Mouse (Mus musculus) right cerebral cortex, postnatal 25 days (tissue): Measurements from ENCODE around the gene Setd1a.
"Not testable (repeated sequence)": the region's sequence is repeated elsewhere in the genome, so short reads cannot be mapped to it uniquely, and the experiment has no call there.

ENCODE experiments used
- DNase-seq: peaks from one replicate; pipeline ENCODE4 v3.0.0; 2022

Gene Setd1a

DNA sequence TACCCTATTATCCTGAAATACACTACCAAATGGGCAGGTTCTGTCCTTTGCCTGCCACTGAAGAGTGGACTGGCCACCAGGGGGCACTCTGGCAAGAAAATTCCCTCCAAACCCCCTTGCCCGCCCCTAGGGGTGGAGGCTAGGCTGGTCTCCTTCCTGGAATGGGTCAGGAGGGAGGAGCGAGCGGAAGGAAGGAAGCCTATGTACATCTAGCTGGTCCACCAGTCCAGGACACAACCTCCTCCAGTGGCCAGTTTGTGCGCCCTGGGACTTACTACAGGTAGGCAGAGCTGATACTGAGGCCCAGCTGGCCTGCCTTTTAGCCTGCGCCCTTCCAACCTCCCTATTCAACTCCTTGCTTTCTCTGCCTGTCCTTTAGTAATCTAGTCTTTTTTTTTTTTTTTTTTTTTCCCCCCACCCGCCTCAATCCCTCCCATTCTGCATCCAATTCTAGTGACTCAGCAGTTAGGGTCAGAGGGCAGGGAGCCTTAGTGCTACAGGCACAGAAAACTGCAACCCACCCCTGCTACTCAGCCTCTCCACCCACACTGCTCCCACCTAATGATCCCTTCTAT, 24.1 kb downstream of the Setd1a start, which contains the start of gene Hsd3b7:
Gene Hsd3b7, plus strand, starts transcription at position 170 of the 575 bp plus-strand sequence.
- peak; percentile 81 for DNase-seq

DNA sequence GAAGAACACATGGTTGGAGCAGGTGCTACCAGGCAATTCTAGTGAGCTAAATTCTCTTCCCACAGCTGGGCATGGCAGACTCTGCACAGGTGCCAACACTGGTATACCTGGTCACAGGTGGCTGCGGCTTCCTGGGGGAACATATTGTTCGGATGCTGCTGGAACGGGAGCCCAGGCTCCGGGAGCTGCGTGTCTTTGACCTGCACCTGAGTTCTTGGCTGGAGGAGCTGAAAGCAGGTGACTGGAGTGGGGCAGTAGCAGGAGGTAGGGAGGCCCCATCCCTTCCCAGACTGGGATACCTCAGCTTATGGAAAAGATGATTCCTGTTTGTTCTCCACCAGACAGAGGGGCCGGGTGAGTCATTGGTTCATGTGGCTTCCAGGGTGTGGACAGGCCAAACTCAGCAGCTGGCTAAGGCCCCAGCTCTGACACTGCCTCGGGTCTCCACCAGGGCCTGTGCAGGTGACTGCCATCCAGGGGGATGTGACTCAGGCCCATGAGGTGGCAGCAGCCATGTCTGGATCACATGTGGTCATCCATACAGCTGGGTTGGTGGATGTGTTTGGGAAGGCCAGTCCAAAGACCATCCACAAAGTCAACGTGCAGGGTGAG, 24.6 kb downstream of the Setd1a start:
- no peak for DNase-seq

DNA sequence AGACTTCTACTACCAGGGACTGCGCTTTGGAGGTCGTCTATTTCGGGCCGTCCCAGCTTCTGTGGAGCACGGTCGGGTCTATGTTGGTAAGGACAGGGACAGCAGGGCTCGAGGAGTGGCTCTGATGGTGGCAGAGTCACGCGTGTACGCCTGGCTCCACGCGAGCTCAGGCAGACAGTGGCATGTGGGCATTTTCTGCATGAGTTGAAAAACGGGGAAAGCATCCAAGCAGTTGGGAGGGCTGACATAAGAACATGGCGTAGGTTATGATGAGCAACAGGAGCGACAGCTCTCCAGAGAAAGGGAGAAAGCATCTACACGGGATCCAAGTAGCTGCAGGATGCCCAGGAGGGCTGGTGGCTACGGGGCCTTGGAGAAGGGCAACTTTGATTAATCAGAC, 25.8 kb downstream of the Setd1a start:
- no peak for DNase-seq

DNA sequence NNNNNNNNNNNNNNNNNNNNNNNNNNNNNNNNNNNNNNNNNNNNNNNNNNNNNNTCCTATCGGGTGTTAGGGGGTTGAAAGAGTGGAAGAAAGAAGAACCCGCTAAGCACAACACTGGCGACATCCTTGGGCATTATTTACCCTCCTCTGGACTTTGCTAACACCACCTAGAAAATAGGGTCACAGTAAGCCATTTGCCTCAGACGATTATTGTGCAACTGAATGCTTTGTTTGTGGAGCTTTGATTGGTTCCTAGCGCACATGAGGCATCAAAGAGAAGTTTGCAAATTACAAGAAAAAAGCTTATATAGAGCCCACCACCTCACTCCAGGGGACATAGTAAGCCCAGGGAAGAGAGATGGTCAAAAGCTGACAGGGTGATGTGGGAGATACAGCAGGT, 32.4 kb downstream of the Setd1a start:
- DNase-seq, result no peak

DNA sequence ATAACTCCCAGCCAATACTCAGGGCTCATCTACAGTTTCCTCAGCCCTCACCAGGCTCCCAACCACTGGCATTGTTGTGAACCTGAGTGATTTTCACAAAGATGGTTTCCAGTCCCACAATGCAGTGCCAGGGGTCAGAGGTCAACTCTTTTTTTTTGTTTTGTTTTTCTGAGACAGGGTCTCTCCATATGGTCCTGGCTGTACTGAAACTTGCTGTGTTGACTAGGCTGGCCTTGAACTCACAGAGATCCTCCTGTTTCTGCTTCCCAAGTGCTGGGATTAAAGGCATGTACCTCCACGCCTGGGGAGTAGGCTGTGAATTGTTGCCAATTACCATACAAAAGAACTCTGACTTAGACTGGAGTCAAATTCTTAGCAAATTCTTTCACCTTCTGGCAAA, 33.4 kb downstream of the Setd1a start:
- no peak for DNase-seq

DNA sequence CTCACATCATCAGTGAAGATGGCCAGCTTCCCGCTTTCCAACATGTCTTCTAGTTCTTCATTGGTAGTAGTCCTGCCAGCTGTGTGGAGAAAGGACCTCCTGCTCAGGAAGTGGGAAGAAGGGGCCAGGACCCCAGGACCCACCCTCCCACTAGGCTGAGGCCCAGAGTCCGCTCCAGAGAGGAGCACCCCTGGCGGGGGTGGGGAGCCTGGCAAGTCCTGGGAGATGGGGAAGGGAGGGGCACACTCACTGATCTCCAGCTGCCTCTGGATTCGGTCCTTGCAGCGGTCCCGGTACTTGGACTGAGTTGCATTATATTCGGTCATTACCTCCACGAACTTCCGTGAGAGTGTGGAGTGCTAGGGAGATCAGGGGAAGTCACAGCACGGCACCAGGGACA, 34.2 kb downstream of the Setd1a start:
- DNase-seq, result no peak

DNA sequence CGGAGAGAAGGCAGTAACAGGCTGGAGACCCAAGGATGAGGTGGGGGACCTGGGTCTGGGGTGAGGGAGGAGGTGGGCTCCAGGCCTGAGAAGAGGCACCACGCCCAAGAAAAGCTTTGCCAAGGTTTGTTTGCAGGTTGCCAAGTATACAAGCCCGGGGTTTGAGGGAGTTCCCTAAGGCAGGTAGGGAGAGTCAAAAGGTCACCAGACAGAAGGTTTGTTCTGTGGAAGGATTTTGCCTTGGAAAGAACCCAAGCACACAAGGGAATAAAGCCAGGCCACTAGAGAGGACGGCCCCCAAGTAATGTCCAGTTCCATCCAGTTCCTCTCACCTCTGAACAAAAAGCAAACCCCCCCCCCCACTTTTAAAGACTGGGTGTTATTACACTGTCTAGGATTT, 34.8 kb downstream of the Setd1a start:
- no peak for DNase-seq

DNA sequence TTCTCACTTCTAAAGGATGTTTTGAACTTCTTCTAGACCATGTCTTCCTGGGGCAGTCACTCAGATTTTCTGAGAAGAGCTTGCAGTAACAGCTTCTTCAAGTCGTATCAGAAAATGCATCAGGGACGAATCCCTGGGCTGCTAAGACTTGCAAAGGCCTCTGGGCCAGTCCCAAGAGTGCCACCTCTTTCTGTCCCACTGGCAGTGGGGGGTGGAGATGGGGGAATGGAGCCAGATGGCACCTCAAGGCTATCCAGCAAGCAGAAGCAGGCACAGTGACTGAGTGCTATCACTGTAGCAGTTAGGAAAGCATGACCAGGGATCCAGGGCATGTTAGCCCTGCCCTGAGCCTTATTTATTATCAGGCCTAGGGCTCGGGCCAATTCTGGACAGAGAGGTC, 35.8 kb downstream of the Setd1a start:
- DNase-seq, result no peak

DNA sequence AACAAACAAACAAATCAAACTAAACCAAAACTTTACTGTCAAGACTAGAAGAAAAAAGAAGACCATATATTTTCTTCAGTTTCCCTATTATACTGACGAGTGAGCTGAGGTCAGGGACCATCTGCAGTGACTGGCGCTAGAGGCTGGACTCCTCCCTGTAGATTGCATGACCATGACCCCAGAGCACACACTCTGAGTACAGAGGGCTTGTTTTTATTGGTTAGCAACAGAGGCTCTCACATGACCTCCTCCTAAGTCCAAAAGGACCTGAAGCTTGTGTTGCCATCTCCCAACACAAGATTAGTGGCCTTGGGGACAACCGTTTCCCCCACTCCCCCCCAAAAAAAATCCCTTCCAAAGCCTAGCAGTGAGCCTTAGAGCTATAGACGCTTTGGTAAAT, 37.4 kb downstream of the Setd1a start:
- DNase-seq, result no peak

DNA sequence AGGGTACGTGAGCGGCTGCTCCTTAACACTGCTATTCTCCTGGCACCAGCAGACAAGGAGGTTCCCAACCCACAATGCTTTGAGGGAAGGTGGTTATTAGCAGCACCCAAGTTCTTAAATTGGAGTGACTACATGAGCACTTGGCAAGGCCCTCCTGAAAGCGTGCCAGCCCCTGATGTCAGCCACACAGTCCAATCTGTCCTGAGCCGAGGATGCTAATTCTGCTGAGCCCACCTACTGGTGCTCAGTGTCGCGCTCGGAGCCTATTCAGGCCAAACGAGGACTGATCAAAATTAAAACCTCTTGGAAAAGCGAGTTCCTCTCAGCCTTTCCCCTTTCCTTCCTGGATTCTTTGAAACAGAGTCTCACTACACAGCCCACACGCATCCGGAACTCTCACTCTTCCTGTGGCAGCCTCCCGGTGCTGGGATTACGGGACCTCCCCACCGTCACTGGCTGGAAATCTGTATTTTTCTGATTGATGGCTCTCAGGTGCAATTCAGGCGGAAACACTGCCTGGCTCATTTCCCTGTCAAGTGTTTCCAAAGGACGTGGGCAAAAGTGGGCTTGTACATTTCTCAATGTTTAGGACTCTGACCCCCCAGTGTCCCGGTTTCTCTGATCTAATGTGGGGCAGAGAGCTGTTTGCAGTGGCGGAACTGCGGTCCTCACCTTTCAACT, 37.9 kb downstream of the Setd1a start:
- DNase-seq, result no peak

DNA sequence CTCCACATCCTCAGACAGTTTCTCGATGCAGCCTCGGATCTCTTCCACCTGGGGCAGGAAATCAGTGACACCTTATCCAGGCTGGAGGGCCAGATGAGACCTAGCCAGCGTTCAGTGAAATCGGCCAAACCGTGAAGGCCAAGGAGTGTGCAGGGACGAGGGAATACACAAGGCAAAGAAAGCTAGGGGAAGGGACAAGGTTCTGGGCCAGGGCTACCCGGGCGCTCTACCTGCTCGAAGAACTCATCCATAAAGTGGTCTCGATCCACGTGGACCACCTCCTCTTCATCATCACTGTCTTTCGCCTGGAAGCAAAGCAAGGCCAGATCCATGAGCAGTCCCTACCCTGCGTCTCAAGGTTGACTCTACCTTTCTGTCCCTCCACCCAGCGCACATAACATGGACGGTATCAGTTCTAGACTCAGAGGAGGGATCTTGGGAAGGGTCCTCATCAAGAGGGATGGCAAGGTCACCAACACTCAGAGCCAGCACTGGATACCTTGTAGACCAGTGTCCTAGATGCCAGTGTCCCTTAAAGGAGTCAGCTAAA, 38.7 kb downstream of the Setd1a start:
- no peak for DNase-seq

DNA sequence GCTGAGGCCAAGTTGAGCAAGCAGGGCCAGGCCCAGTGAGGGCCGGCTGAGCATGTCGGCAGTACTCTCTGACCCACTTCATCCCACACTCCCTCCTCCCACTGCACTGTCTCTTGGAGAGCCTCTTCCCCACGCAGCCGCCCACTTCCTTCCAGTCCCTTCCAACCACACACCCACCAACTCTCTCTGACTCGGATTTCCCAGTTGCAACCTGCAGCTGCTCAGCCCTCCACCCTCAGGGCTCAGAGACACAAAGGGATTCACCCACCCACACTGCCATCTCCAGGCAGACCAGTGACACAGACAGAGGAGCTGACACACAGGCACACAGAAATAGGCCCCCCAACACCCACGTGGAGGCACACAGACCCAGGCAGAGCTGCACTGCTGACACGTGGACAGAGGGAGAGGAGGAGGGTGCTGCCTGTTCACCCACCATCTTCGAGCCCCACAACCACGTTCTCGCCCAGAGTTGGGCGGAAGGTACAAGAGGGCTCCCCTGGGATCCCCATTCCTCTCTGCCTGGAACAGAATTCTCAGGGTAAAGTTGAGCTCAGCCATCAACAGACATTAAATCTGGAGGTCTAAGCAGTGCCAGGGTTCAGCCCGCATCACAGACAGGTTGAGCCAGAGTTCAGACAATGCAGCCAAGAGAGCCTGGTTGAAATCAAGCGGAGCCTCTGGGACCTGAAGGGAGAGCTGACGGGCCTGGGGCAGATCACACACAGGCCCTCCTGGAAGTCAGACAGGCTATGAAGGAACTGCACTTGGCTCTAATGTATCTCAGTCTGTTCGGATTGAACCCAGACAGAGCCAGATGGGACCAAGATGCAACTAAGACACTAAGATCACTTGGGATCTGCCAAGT, 39.7 kb downstream of the Setd1a start:
- peak; percentile 72 for DNase-seq

DNA sequence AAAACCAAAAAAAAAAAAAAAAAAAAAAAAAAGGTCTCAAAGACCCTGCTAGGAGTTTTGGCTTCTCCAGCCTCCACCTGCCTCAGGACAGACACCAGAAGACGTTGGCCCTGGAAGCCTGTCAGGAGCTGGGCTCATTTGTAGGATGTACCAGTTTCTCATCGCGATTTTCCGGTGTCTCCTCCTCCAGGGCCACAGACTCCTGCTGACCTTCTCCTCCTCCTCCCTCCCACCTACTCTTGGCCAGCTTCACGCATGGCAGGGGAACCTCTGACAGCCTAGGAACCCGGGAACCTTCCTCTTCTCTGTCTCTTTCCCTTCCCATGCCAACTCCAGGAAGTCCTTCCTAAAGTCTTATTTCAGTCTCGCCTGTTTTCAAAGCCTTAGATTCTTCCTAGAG, 40.6 kb downstream of the Setd1a start:
- DNase-seq, result no peak

DNA sequence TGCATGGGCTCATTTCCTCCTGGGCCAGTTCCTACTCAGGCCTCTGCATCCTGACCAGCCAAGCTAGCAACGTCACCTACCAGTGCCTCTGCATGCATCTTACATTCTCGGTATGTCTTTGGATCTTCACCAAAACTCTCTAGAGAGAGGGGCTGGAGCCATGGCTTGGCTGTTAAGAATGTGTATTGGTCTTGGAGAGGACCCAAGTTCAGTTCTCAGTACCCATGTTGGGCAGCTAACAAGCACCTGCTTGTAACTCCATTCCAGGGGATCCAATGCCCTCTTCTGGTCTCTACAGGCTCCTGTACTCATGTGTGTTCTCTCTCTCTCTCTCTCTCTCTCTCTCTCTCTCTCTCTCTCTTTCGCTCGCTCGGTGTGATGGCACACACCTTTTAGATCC, 41.3 kb downstream of the Setd1a start:
- no peak for DNase-seq

DNA sequence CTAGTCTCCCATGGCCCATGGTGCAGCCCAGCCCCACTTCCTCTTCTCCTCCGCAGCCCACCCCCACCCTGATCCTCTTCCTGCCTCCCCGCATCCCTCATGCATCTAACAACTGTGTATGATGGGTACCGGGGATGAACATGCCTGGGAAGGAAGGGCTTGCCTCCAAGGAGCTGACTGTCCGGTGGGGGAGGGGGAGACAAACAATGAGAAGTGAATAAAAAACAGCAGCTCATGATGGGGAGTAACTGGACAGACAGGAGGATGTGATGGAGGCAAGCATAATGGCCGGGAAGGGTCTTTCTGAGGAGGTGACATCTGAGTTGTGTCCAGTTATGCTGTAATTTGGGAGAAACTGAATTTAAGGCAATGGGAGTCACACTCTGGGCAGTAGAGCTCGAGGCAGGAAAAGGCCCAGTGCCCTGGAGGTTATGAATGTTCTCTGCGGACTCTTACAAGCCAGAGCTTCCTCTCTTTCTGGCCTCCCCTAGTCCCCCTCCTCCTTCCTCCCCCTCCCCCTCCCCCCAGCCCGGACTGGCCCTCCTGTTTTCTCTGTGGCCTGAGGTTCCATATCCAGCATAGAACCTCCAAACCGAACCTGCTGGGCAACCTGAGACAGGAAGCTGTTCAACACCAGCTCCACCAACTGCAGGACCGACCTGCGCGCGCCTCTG, 44.5 kb downstream of the Setd1a start:
- DNase-seq, result no peak

DNA sequence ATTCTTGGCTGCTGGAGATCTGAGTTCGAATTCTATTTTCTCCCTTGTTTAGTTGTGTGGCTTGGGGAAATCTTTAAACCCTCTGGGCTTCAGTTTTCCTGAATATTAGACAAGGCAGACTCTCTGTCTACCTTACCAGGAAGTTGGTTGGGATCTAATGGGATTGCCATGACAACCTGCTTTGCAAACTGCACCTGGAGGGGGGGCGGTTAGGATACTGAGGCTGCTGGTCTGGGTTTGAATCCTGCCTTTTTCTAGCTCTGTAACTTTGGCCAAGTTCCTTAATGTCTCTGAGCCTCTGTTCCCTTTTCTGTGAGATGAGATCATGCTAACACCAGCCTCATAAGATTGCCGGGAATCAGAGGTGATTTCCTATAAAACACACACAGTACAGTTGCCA, 46.0 kb downstream of the Setd1a start:
- no peak for DNase-seq

DNA sequence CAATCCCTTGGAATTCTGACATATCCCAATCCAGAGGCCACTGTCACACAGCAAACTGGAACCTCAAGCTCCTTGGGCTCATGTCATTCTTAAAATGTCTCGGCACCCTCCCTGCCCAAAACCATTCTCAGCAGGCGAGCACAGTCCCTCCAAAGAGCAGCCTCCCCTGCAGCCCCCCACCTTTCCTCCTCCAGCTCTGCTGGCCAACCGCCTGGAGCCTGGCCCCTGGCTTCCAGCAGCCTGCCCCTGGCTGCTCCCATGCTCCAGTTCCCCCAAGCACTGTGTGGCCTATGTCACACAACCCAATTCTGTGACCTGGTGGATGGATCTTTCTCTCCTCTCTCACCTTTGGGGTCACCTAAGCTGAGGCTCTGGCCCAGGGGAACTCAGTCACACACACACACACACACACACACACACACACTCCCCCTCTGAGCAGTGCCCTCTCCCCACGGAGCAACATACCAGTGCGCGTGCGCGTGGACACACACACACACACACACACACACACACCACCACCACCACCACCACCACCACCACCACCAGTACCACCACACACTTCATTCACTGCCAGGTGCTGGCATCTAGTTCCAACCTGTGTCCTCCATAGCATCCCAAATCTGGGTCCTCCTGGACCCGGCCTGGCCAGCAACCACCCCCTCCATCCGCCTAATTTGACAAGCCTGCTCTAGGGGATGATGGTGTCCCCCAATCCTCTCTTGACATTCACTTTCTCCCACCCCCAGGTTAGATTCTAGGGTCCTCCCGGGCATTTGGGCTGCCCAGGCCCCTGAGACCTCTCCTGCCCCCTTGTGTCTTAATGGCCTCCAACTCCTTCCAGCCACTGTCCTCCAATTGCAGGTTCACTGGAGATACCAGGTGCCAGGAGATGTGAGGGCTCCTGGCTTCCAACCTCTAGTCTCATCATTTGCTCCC, 47.0 kb downstream of the Setd1a start:
- no peak for DNase-seq

DNA sequence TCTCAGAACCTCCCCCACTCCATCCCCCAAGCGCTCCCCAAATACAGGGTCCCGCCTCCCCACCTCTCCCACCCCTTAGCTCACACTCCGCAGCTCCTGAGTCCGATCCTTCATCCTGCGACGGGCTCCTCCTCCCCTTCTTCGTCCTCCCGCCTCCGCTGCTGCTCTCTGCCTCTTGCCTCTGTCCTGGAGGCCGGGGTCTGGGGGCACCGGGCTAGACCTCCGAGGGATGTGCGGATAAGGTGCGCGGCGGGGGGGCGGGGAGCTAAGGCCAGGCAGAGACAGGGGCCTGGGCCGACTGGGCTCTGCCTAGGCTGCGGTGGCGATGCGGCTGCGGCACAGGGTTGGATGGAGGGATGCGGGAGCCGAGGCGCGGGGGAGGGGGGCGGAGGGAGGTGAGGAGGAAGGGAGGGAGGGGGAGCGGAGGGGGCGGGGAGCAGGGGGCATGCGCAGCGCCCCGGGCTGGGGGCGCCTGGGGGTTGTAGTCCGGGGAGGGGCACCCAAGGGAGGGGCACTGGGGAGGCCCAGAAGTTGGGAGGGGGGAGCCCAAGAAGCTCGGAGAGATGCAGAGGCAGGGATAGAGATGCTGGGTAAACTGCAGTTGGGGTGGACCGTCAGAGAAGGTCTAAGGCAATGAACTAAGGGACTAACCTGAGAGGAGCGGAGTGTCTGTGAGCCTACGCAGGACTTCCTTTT, 47.9 kb downstream of the Setd1a start, which contains the start of the genes Stx4a and Stx1b:
Gene Stx4a, plus strand, starts transcription at position 119 of the 696 bp plus-strand sequence.
Gene Stx1b, minus strand, starts transcription at position 374 of the 696 bp plus-strand sequence.
- DNase-seq, result peak; percentile 76

DNA sequence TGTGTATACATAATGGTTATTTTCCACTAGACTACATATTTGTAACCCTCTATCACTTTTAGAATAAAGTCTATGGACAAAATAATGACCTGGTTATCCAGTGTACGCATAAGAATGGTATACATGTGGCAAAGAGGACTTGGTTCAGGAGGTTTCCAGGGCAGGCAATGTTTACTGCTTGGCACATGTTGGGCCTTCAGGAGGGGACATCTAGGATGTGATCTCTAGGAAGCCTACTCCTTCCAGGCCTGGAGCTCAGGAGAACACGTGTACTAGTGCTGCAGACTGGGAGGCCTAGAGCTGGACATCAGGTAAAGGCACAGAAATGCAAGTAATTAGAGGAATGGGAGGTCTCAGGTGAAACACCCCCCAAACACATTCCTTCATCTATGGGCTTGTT, 59.1 kb downstream of the Setd1a start:
- no peak for DNase-seq

DNA sequence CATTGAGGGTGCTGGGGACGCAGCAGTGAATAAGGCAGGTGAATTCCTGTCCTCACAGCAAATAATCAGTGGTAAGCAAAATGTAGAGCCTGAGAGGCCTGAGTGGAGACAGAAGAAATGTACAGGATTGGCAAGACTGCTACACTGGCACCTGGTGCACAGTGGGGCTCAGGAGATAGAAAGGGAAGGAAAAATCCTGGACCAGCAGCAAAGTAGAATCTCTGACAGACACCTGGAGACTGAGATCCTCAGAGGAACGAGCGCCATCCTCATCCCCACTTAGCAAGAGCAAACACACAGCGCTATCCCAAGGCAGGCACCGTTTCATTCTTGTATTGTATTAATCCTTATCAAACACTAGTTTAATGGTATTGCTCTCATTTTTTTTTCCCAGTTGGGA, 61.0 kb downstream of the Setd1a start:
- DNase-seq, result no peak

DNA sequence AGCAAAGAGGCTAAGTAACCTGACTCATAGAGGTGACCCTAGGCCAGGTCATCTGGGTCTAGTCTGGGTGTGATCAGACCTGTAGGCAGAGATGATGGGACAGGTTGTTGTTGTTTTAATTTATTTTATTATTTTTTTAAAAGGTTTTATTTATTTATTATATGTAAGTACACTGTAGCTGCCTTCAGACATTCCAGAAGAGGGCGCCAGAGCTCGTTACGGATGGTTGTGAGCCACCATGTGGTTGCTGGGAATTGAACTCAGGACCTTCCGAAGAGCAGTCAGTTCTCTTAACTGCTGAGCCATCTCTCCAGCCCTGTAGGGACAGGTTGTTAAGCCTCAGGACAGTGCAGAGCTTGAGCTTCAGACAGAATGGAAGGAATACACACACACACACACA, 61.4 kb downstream of the Setd1a start:
- DNase-seq, result not testable (repeated sequence)
